Mouse (Mus musculus): Measurements from ENCODE around the gene Dmbx1. TPM values are rescaled to one million over a fixed set of nuclear protein-coding genes. Genes with fewer than 3 reads are reported as not detected.

Gene Dmbx1
- polyA plus RNA-seq, 1 experiment = not detected

- Histone ChIP-seq H3K4me3 (replicated peaks) (no peak overlapping the region), H3K9me3 (no peaks in the 10 kb centered on the region), H3K27me3 (replicated peaks) (peaks cover 80% of the 10 kb centered on the region), H3K36me3 (replicated peaks; ENCODE audit: low read length) (no peaks in the 10 kb centered on the region), H3K4me1 (no peaks in the 10 kb centered on the region)
- TF ChIP-seq GATA1 (IDR thresholded peaks at IDR 0.05; ENCODE audit: borderline replicate concordance, low read length) (no peak), FLI1 (IDR thresholded peaks at IDR 0.05; ENCODE audit: low read length) (no peak)
These were observed 16.4 kb downstream of the Dmbx1 start for GRCm38 (mm10) chr4:115923262-115923880.

DNA sequence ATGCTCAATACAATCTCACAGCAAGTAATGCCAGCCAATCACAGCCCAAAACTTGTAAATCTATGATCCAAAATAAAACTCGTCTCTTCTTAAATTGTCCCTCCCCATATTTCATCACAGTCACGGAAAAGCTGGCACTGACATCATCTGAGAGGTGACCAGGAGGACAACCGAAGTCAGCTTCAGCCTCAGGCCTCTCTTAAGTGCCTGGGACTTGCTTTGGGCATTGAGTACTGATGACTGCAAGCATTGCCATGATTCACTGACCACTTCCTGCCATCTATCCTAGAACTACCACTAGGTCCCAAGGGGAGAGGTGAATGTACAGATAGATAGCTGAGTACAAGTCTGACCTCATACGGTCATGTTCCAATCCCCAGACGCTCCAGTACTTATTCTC, 17.0 kb downstream of the Dmbx1 start:
- no peak for TF ChIP-seq FLI1 (IDR thresholded peaks at IDR 0.05; ENCODE audit: low read length)
- no peak for TF ChIP-seq GATA1 (IDR thresholded peaks at IDR 0.05; ENCODE audit: borderline replicate concordance, low read length)
- H3K4me3 ChIP-seq (replicated peaks) = no peak overlapping the region

DNA sequence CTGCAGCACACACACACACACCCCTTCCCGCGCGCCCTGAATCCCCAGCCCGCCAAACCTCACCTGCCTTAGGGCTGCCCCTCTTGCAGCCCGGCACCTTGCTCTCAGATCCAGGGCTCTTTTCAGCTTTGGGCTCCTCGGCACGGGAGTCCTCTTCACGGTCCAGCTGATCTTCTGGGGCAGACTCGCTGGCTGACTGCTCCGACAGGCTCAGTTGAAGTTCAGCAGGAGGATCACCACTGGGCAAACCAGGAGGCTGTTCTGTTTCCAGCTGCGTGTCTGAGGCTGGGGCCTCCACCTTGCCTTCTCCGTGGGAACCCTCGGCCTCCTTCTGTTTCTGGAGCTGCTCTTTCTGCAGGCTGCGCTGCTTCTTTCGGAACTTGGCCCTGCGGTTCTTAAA, 19.8 kb downstream of the Dmbx1 start:
- no peak overlapping the region for H3K4me3 ChIP-seq (replicated peaks)
- no peaks in the 10 kb centered on the region for H3K4me1 ChIP-seq
- no peaks in the 10 kb centered on the region for H3K36me3 ChIP-seq (replicated peaks; ENCODE audit: low read length)
- TF ChIP-seq GATA1 (IDR thresholded peaks at IDR 0.05; ENCODE audit: borderline replicate concordance, low read length) (no peak), FLI1 (IDR thresholded peaks at IDR 0.05; ENCODE audit: low read length) (no peak)
- no peaks in the 10 kb centered on the region for H3K9me3 ChIP-seq
- peaks cover 96% of the 10 kb centered on the region for H3K27me3 ChIP-seq (replicated peaks)

More for the DNA sequence above, 17.0 kb downstream of the Dmbx1 start:
- Histone ChIP-seq H3K27me3 (replicated peaks) (peaks cover 82% of the 10 kb centered on the region), H3K9me3 (no peaks in the 10 kb centered on the region), H3K36me3 (replicated peaks; ENCODE audit: low read length) (no peaks in the 10 kb centered on the region), H3K4me1 (no peaks in the 10 kb centered on the region)

- Histone ChIP-seq H3K36me3 (replicated peaks; ENCODE audit: low read length) (no peaks in the 10 kb centered on the region), H3K4me3 (replicated peaks) (no peak overlapping the region), H3K4me1 (peaks cover 15% of the 10 kb centered on the region), H3K27me3 (replicated peaks) (peaks cover 88% of the 10 kb centered on the region), H3K9me3 (no peaks in the 10 kb centered on the region)
- TF ChIP-seq GATA1 (IDR thresholded peaks at IDR 0.05; ENCODE audit: borderline replicate concordance, low read length) = no peak
- TF ChIP-seq FLI1 (IDR thresholded peaks at IDR 0.05; ENCODE audit: low read length) = no peak
These were observed 28.1 kb downstream of the Dmbx1 start for GRCm38 (mm10) chr4:115911586-115911985.

- Histone ChIP-seq H3K4me3 (replicated peaks) (no peak overlapping the region), H3K27me3 (replicated peaks) (peaks cover 91% of the 10 kb centered on the region), H3K36me3 (replicated peaks; ENCODE audit: low read length) (no peaks in the 10 kb centered on the region), H3K9me3 (no peaks in the 10 kb centered on the region), H3K4me1 (peaks cover 15% of the 10 kb centered on the region)
- TF ChIP-seq FLI1 (IDR thresholded peaks at IDR 0.05; ENCODE audit: low read length) (no peak), GATA1 (IDR thresholded peaks at IDR 0.05; ENCODE audit: borderline replicate concordance, low read length) (no peak)
These were observed 31.1 kb downstream of the Dmbx1 start for GRCm38 (mm10) chr4:115908641-115909040.

GRCm38 (mm10) chr4:115907994-115908393, 31.7 kb downstream of the Dmbx1 start:
- H3K9me3 ChIP-seq = no peaks in the 10 kb centered on the region
- TF ChIP-seq GATA1 (IDR thresholded peaks at IDR 0.05; ENCODE audit: borderline replicate concordance, low read length) (no peak), FLI1 (IDR thresholded peaks at IDR 0.05; ENCODE audit: low read length) (no peak)
- H3K4me3 ChIP-seq (replicated peaks) = no peak overlapping the region
- H3K36me3 ChIP-seq (replicated peaks; ENCODE audit: low read length) = no peaks in the 10 kb centered on the region
- peaks cover 15% of the 10 kb centered on the region for H3K4me1 ChIP-seq
- peaks cover 91% of the 10 kb centered on the region for H3K27me3 ChIP-seq (replicated peaks)

- peaks cover 9% of the 10 kb centered on the region for H3K4me1 ChIP-seq
- peaks cover 88% of the 10 kb centered on the region for H3K27me3 ChIP-seq (replicated peaks)
- no peaks in the 10 kb centered on the region for H3K36me3 ChIP-seq (replicated peaks; ENCODE audit: low read length)
- H3K9me3 ChIP-seq = no peaks in the 10 kb centered on the region
- TF ChIP-seq FLI1 (IDR thresholded peaks at IDR 0.05; ENCODE audit: low read length) (no peak), GATA1 (IDR thresholded peaks at IDR 0.05; ENCODE audit: borderline replicate concordance, low read length) (no peak)
- H3K4me3 ChIP-seq (replicated peaks) = no peak overlapping the region
These were observed 32.9 kb downstream of the Dmbx1 start for GRCm38 (mm10) chr4:115906791-115907190.

DNA sequence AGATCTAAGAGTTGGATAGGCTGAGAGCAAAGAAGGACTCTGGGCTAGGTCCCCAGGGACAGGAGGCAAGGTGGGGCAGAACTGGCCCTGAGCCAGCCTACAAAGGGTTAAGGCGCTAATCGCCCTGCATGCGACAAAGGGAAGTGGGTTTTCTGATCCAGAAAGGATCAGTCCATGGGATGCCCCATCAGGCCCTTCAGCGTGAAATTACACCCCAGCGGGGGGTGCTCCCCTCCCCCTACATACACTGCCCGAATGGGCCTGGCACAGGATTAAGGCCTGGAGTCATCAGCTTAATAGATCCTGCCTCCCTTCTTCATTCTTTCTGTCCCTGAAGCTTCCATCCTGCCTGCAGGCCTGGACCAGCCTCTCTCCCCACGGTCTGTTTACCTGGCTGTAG, 34.0 kb downstream of the Dmbx1 start:
- Histone ChIP-seq H3K36me3 (replicated peaks; ENCODE audit: low read length) (no peaks in the 10 kb centered on the region), H3K4me1 (peaks cover 5% of the 10 kb centered on the region; the same call in 1 of the 2 replicates), H3K4me3 (replicated peaks) (no peak overlapping the region), H3K9me3 (no peaks in the 10 kb centered on the region), H3K27me3 (replicated peaks) (peaks cover 89% of the 10 kb centered on the region)
- TF ChIP-seq FLI1 (IDR thresholded peaks at IDR 0.05; ENCODE audit: low read length) = no peak
- no peak for TF ChIP-seq GATA1 (IDR thresholded peaks at IDR 0.05; ENCODE audit: borderline replicate concordance, low read length)

DNA sequence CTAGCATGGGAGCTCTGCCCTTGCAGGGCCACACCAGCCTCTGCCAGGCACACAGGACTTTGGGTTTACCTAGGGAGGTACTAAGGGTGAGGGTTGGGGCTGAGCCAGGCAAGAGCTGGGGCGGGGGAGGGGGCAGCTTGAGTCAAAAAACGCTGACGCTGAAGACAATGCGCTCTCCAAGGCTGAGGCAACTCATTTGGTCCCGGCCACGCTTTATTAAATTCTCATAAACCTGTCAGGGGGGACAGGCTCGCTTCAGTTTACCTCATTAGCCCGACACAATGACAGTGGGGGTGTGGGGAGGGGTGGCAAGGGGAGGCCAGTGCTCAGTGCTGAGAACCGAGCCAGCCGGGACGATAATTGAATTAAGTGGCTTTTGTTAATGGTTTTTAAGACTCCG, 35.4 kb downstream of the Dmbx1 start:
- Histone ChIP-seq H3K27me3 (replicated peaks) (peaks cover 93% of the 10 kb centered on the region), H3K4me1 (peaks cover 5% of the 10 kb centered on the region; the same call in 1 of the 2 replicates), H3K36me3 (replicated peaks; ENCODE audit: low read length) (no peaks in the 10 kb centered on the region), H3K4me3 (replicated peaks) (no peak overlapping the region), H3K9me3 (no peaks in the 10 kb centered on the region)
- TF ChIP-seq GATA1 (IDR thresholded peaks at IDR 0.05; ENCODE audit: borderline replicate concordance, low read length) (no peak), FLI1 (IDR thresholded peaks at IDR 0.05; ENCODE audit: low read length) (no peak)

DNA sequence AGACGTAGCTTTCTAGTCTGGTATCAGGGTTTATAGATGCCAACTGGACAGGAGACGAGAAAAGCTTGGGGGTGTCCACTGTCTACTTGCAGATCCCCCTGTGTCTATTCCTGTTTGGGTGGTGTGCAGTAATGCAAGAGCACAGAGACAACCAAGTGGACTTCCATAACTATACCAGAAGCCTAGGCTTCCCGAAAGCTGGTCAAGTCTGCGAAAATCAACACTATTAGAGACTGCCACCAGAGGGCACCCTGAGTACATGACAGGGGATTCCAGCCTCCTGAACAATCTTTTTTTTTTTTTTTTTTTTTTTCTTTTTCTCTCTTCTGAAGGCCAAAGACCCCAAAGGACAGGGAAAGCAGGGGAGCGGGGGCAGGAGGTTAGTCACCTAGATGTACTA, 36.9 kb downstream of the Dmbx1 start:
- no peaks in the 10 kb centered on the region for H3K36me3 ChIP-seq (replicated peaks; ENCODE audit: low read length)
- H3K9me3 ChIP-seq = no peaks in the 10 kb centered on the region
- H3K4me1 ChIP-seq = peaks cover 7% of the 10 kb centered on the region
- TF ChIP-seq FLI1 (IDR thresholded peaks at IDR 0.05; ENCODE audit: low read length) (no peak), GATA1 (IDR thresholded peaks at IDR 0.05; ENCODE audit: borderline replicate concordance, low read length) (no peak)
- peaks cover 93% of the 10 kb centered on the region for H3K27me3 ChIP-seq (replicated peaks)
- no peak overlapping the region for H3K4me3 ChIP-seq (replicated peaks)

Measured in megakaryocyte, embryonic 14.5 days (primary cell).